Mouse (Mus musculus) cerebellum, adult 2 months (tissue): ENCODE data around the gene Depdc7.

Experiments used
- CTCF ChIP-seq: fragments of 200-500 bp; IDR thresholded peaks from 2 replicates; pipeline ENCODE4 v1.5.1; 2011; ENCODE audit warnings: low read depth, mild to moderate bottlenecking, control low read depth, low read length, moderate library complexity, borderline replicate concordance; ENCODE audit not compliant: insufficient read depth
- POLR2A ChIP-seq: fragments of 200-500 bp; IDR thresholded peaks from 2 replicates; pipeline ENCODE4 v1.6.1; 2011; ENCODE audit warnings: low read length, control low read depth, borderline replicate concordance; ENCODE audit not compliant: insufficient read depth

GRCm38 (mm10) chr2:104684771-104685170 is 57.9 kb downstream of the Depdc7 start:
- TF ChIP-seq CTCF (no peak), POLR2A (no peak)
